Comparison of ENCODE assay signal across 22 mouse cellular contexts in the genomic region with DNA sequence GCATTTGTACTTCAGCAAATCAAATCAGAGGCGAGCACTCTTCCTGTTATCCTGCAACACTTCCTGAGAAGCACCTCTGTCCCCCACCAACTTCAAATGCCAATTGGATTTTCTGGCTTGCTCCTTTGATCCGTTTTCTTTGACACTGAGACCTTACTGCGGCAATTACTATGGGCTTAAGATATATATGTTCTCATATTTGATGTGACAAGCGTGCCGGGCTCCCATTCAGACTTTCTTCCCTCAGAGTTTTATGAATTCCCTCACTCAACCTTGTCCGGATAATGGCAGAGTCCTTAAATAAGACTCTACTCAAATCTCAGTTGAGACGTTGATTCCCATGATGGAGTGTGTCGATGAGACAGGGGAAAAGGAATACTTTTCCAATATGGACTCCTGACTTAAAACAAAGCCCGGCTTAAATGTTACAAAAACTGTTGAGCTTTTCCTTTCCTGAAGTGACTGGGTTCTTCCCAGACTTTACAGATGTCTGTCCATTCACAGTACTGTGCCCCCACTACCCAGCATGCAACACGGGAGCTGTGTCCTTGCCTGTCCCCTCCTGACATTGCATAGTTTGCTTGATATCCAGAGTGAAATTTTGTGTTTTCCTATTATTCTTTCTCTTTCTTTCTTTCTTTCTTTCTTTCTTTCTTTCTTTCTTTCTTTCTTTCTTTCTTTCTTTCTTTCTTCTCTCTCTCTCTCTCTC.
"Had no signal": no experiment of that assay in that cellular context is flagged by ENCODE, and none has a peak within 500 bp of the region (broad histone marks: within the 10 kb centered on the region; RNA-seq: fewer than 3 reads in every experiment).

No protein-coding gene starts in this region.

- H3K36me3 ChIP-seq: limb, embryonic 10.5 days; limb, embryonic 13.5 days; liver, embryonic 12.5 days; liver, embryonic 15.5 days; lung, embryonic 15.5 days; neural tube, embryonic 12.5 days; neural tube, embryonic 15.5 days; stomach, embryonic 15.5 days had no signal

- H3K4me1 ChIP-seq: limb, embryonic 10.5 days; limb, embryonic 13.5 days; liver, embryonic 12.5 days; liver, embryonic 15.5 days; lung, embryonic 15.5 days; megakaryocyte, embryonic 14.5 days; neural tube, embryonic 12.5 days; stomach, embryonic 15.5 days had no signal

- H3K4me3 ChIP-seq: layer of hippocampus, adult 2 months; limb, embryonic 10.5 days; limb, embryonic 13.5 days; liver, embryonic 12.5 days; liver, embryonic 15.5 days; lung, embryonic 15.5 days; megakaryocyte, embryonic 14.5 days; neural tube, embryonic 12.5 days; neural tube, embryonic 15.5 days; stomach, embryonic 15.5 days had no signal

- DNase-seq: kidney, adult 2 months; kidney, postnatal 25 days; layer of hippocampus, adult 9-11 months; liver; lung, adult 18-20 months; lung, postnatal 10 days; lung, postnatal 36 days; right cerebral cortex, postnatal 25 days; spleen, adult 18-20 months; thymus, postnatal 25 days had no signal

- H3K27me3 ChIP-seq: limb, embryonic 13.5 days; liver, embryonic 12.5 days; liver, embryonic 15.5 days; lung, embryonic 15.5 days; neural tube, embryonic 12.5 days; neural tube, embryonic 15.5 days; stomach, embryonic 15.5 days had no signal

- H3K4me2 ChIP-seq: limb, embryonic 13.5 days; liver, embryonic 12.5 days; liver, embryonic 15.5 days; lung, embryonic 15.5 days; neural tube, embryonic 12.5 days; neural tube, embryonic 15.5 days; stomach, embryonic 15.5 days had no signal

- H3K9ac ChIP-seq: limb, embryonic 13.5 days; liver, embryonic 12.5 days; liver, embryonic 15.5 days; lung, embryonic 15.5 days; neural tube, embryonic 12.5 days; neural tube, embryonic 15.5 days; stomach, embryonic 15.5 days had no signal

- H3K9me3 ChIP-seq: limb, embryonic 10.5 days; limb, embryonic 13.5 days; liver, embryonic 12.5 days; liver, embryonic 15.5 days; lung, embryonic 15.5 days; megakaryocyte, embryonic 14.5 days; neural tube, embryonic 12.5 days; neural tube, embryonic 15.5 days; stomach, embryonic 15.5 days had no signal

- ATAC-seq: intestine, postnatal 0 days; liver, embryonic 12.5 days had no signal

- H3K27ac ChIP-seq: kidney, postnatal 0 days; layer of hippocampus, adult 2 months; limb, embryonic 10.5 days; limb, embryonic 13.5 days; liver, embryonic 12.5 days; liver, embryonic 15.5 days; lung, embryonic 15.5 days; neural tube, embryonic 12.5 days; neural tube, embryonic 15.5 days; stomach, embryonic 15.5 days had no signal
